Mouse (Mus musculus): ENCODE data around the gene Mcm3. TPM values are rescaled to one million over a fixed set of nuclear protein-coding genes. Genes with fewer than 3 reads are reported as not detected.

Gene Mcm3
- polyA plus RNA-seq, 1 experiment from 2014 or later, result 207 TPM

- Histone ChIP-seq H3K4me3 (ENCODE audit: low read depth, low read length) (no peak overlapping the region), H3K9ac (no peak overlapping the region), H3K27ac (ENCODE audit: low read depth) (no peak overlapping the region), H3K36me3 (ENCODE audit: insufficient read depth) (no peaks in the 10 kb centered on the region), H3K4me2 (no peak overlapping the region), H3K4me1 (ENCODE audit: insufficient read depth) (no peaks in the 10 kb centered on the region), H3K27me3 (ENCODE audit: insufficient read depth, low read length) (no peaks in the 10 kb centered on the region), H3K9me3 (ENCODE audit: low read depth, low read length) (no peaks in the 10 kb centered on the region)
- DNase-seq (no peak), ATAC-seq (ENCODE audit: insufficient read depth) (no peak)
- 83% methylated on average over 7 of the region's 7 CpGs for WGBS
- TF ChIP-seq CTCF (IDR thresholded peaks at IDR 0.05; ENCODE audit: low read depth), result no peak
Measured at GRCm38 (mm10) chr1:20856924-20857902, 37.1 kb upstream of the Mcm3 start.

GRCm38 (mm10) chr1:20839911-20840310 lies 19.8 kb upstream of the Mcm3 start:
- Histone ChIP-seq H3K9ac (no peak overlapping the region), H3K27me3 (ENCODE audit: insufficient read depth, low read length) (no peaks in the 10 kb centered on the region), H3K27ac (ENCODE audit: low read depth) (no peak overlapping the region), H3K4me1 (ENCODE audit: insufficient read depth) (no peaks in the 10 kb centered on the region), H3K9me3 (ENCODE audit: low read depth, low read length) (no peaks in the 10 kb centered on the region), H3K4me2 (no peak overlapping the region), H3K36me3 (ENCODE audit: insufficient read depth) (no peaks in the 10 kb centered on the region), H3K4me3 (ENCODE audit: low read depth, low read length) (no peak overlapping the region)
- WGBS, result 68% methylated on average over 3 of the region's 3 CpGs
- no peak for TF ChIP-seq CTCF (IDR thresholded peaks at IDR 0.05; ENCODE audit: low read depth)
- DNase-seq (no peak), ATAC-seq (ENCODE audit: insufficient read depth) (no peak)

GRCm38 (mm10) chr1:20836551-20837125 lies 16.5 kb upstream of the Mcm3 start:
- 65% methylated on average over 3 of the region's 3 CpGs for WGBS
- Histone ChIP-seq H3K4me2 (no peak overlapping the region), H3K4me1 (ENCODE audit: insufficient read depth) (no peaks in the 10 kb centered on the region), H3K27ac (ENCODE audit: low read depth) (no peak overlapping the region), H3K27me3 (ENCODE audit: insufficient read depth, low read length) (no peaks in the 10 kb centered on the region), H3K36me3 (ENCODE audit: insufficient read depth) (no peaks in the 10 kb centered on the region), H3K9ac (no peak overlapping the region), H3K9me3 (ENCODE audit: low read depth, low read length) (no peaks in the 10 kb centered on the region), H3K4me3 (ENCODE audit: low read depth, low read length) (no peak overlapping the region)
- DNase-seq, result no peak
- ATAC-seq (ENCODE audit: insufficient read depth), result 0 out of 2 replicates have a peak, but pooled peaks have one; percentile 35
- TF ChIP-seq CTCF (IDR thresholded peaks at IDR 0.05; ENCODE audit: low read depth), result no peak

- Histone ChIP-seq H3K4me2 (no peak overlapping the region), H3K36me3 (ENCODE audit: insufficient read depth) (no peaks in the 10 kb centered on the region), H3K4me1 (ENCODE audit: insufficient read depth) (no peaks in the 10 kb centered on the region), H3K4me3 (ENCODE audit: low read depth, low read length) (no peak overlapping the region), H3K9me3 (ENCODE audit: low read depth, low read length) (no peaks in the 10 kb centered on the region), H3K27ac (ENCODE audit: low read depth) (no peak overlapping the region), H3K27me3 (ENCODE audit: insufficient read depth, low read length) (no peaks in the 10 kb centered on the region), H3K9ac (no peak overlapping the region)
- DNase-seq (no peak), ATAC-seq (ENCODE audit: insufficient read depth) (no peak)
- TF ChIP-seq CTCF (IDR thresholded peaks at IDR 0.05; ENCODE audit: low read depth), result no peak
- WGBS, result 60% methylated on average over 4 of the region's 4 CpGs
Measured at GRCm38 (mm10) chr1:20833141-20833511, 13.0 kb upstream of the Mcm3 start.

- H3K27ac ChIP-seq (ENCODE audit: low read depth), result no peak overlapping the region
- no peak for TF ChIP-seq CTCF (IDR thresholded peaks at IDR 0.05; ENCODE audit: low read depth)
- H3K27me3 ChIP-seq (ENCODE audit: insufficient read depth, low read length), result no peaks in the 10 kb centered on the region
- H3K4me3 ChIP-seq (ENCODE audit: low read depth, low read length), result no peak overlapping the region
- no peak overlapping the region for H3K4me2 ChIP-seq
- DNase-seq, result no peak
- H3K4me1 ChIP-seq (ENCODE audit: insufficient read depth), result no peaks in the 10 kb centered on the region
- H3K36me3 ChIP-seq (ENCODE audit: insufficient read depth), result no peaks in the 10 kb centered on the region
- ATAC-seq (ENCODE audit: insufficient read depth), result no peak
- no peak overlapping the region for H3K9ac ChIP-seq
- 74% methylated on average over 5 of the region's 5 CpGs for WGBS
- no peaks in the 10 kb centered on the region for H3K9me3 ChIP-seq (ENCODE audit: low read depth, low read length)
Measured at GRCm38 (mm10) chr1:20832473-20833140, 12.5 kb upstream of the Mcm3 start.

- no peak for ATAC-seq (ENCODE audit: insufficient read depth)
- DNase-seq, result no peak
- 87% methylated on average over 1 of the region's 1 CpGs for WGBS
Measured at GRCm38 (mm10) chr1:20830546-20830945, 10.4 kb upstream of the Mcm3 start.

GRCm38 (mm10) chr1:20828061-20828460 lies 7.9 kb upstream of the Mcm3 start:
- H3K36me3 ChIP-seq (ENCODE audit: insufficient read depth), result no peaks in the 10 kb centered on the region
- 77% methylated on average over 2 of the region's 2 CpGs for WGBS
- no peak overlapping the region for H3K9ac ChIP-seq
- H3K4me2 ChIP-seq, result no peak overlapping the region
- H3K9me3 ChIP-seq (ENCODE audit: low read depth, low read length), result no peaks in the 10 kb centered on the region
- H3K4me3 ChIP-seq (ENCODE audit: low read depth, low read length), result no peak overlapping the region
- DNase-seq (no peak), ATAC-seq (ENCODE audit: insufficient read depth) (no peak)
- no peaks in the 10 kb centered on the region for H3K27me3 ChIP-seq (ENCODE audit: insufficient read depth, low read length)
- TF ChIP-seq CTCF (IDR thresholded peaks at IDR 0.05; ENCODE audit: low read depth), result no peak
- no peaks in the 10 kb centered on the region for H3K4me1 ChIP-seq (ENCODE audit: insufficient read depth)
- no peak overlapping the region for H3K27ac ChIP-seq (ENCODE audit: low read depth)

More at GRCm38 (mm10) chr1:20830546-20830945, 10.4 kb upstream of the Mcm3 start:
- Histone ChIP-seq H3K36me3 (ENCODE audit: insufficient read depth) (no peaks in the 10 kb centered on the region), H3K9ac (no peak overlapping the region), H3K4me1 (ENCODE audit: insufficient read depth) (no peaks in the 10 kb centered on the region), H3K9me3 (ENCODE audit: low read depth, low read length) (no peaks in the 10 kb centered on the region), H3K27me3 (ENCODE audit: insufficient read depth, low read length) (no peaks in the 10 kb centered on the region), H3K4me2 (no peak overlapping the region), H3K27ac (ENCODE audit: low read depth) (no peak overlapping the region), H3K4me3 (ENCODE audit: low read depth, low read length) (no peak overlapping the region)
- no peak for TF ChIP-seq CTCF (IDR thresholded peaks at IDR 0.05; ENCODE audit: low read depth)
